Mouse (Mus musculus) liver, embryonic 14.5 days (tissue): ENCODE data around the gene Nr1h2. TPM values are rescaled to one million over a fixed set of nuclear protein-coding genes. Genes with fewer than 3 reads are reported as not detected.

Source experiments
- ATAC-seq: fragments of 200-750 bp; cut with Nextera tagmentation; 2 replicates; pipeline ENCODE4 v1.8.0; 2017; ENCODE audit warnings: moderate number of reproducible peaks, mild to moderate bottlenecking, moderate library complexity; ENCODE audit not compliant: insufficient read depth
- DNase-seq, 3 experiments: peaks; one replicate each; pipeline ENCODE4 v3.0.0-alpha.2; 2012 to 2013; ENCODE audit warnings: low read depth in 3 of 3, low spot score in 3 of 3
- H3K27ac ChIP-seq: fragments of 300-500 bp; sonication (generic); 2 replicates; pipeline ENCODE4 v1.5.1; 2014; ENCODE audit warnings: moderate library complexity, mild to moderate bottlenecking, control low read depth, inconsistent platforms
- H3K27me3 ChIP-seq: fragments of 300-500 bp; sonication (generic); 2 replicates; pipeline ENCODE4 v1.6.1; 2014; ENCODE audit warnings: mild to moderate bottlenecking, low read length, moderate library complexity; ENCODE audit not compliant: control insufficient read depth, insufficient read depth
- H3K36me3 ChIP-seq: fragments of 300-500 bp; sonication (generic); replicated peaks from 2 replicates; pipeline ENCODE4 v1.6.1; 2014; ENCODE audit warnings: low read depth; ENCODE audit not compliant: control insufficient read depth, insufficient read depth
- H3K4me1 ChIP-seq, 2 experiments: fragments of 200-500 bp in 1 of 2; fragments of 300-500 bp in 1 of 2; sonication (generic) in 1 of 2; replicated peaks; 2 replicates each; pipeline ENCODE4 v1.6.1; 2012 to 2014; ENCODE audit warnings: antibody characterized with exemption in 1 of 2, inconsistent platforms in 1 of 2, low read length in 1 of 2; ENCODE audit not compliant: control insufficient read depth in 2 of 2, insufficient read depth in 2 of 2
- H3K4me2 ChIP-seq: fragments of 300-500 bp; sonication (generic); 2 replicates; pipeline ENCODE4 v1.6.1; 2014; ENCODE audit warnings: low read depth, mild to moderate bottlenecking, control low read depth, moderate library complexity
- H3K4me3 ChIP-seq, 2 experiments: fragments of 200-500 bp in 1 of 2; fragments of 300-500 bp in 1 of 2; sonication (generic) in 1 of 2; 2 replicates each; pipeline ENCODE4 v1.5.1; 2012 to 2014; ENCODE audit warnings: low read depth in 2 of 2, low read length in 2 of 2, mild to moderate bottlenecking in 2 of 2, control low read depth in 1 of 2, inconsistent platforms in 1 of 2, moderate library complexity in 1 of 2; ENCODE audit not compliant: insufficient read depth in 1 of 2
- H3K9ac ChIP-seq: fragments of 300-500 bp; sonication (generic); replicated peaks from 2 replicates; pipeline ENCODE4 v1.6.1; 2014; ENCODE audit warnings: mild to moderate bottlenecking, control low read depth, moderate library complexity
- H3K9me3 ChIP-seq: fragments of 300-500 bp; sonication (generic); 2 replicates; pipeline ENCODE4 v1.6.1; 2016; ENCODE audit warnings: low read length, mixed read lengths; ENCODE audit not compliant: control insufficient read depth
- CTCF ChIP-seq: IDR thresholded peaks from 2 replicates; pipeline ENCODE4 v1.5.1; 2016; ENCODE audit warnings: antibody characterized with exemption, low read depth, control low read depth
- EP300 ChIP-seq: IDR thresholded peaks from 2 replicates; pipeline ENCODE4 v1.6.1; 2016; ENCODE audit warnings: antibody characterized with exemption, low read depth
- WGBS: fragments of 180-500 bp; shearing (Covaris S2); extraction: QIAGEN DNeasy Blood & Tissue Kit; methylation state at CpG from one replicate; pipeline ENCODE4 v1.1.7; 2014; ENCODE audit not compliant: insufficient replicate concordance; 5-methylcytosine and 5-hydroxymethylcytosine counted together
- polyA plus RNA-seq, 2 experiments: library from polyadenylated mRNA; depleted of rRNA in 1 of 2; stranded (reverse) in 1 of 2; unstranded in 1 of 2; fragments of >200 nt; fragmentation: Nextera tagmentation in 1 of 2; extraction: Ambion mirVana in 1 of 2; gene quantifications; 2 replicates each; pipeline versions ENCODE4 v1.2.1 to v1.2.3; 2012 to 2014

The Nr1h2 gene
- polyA plus RNA-seq, 2 experiments: 30.8 to 38.1 TPM

GRCm38 (mm10) chr7:44532918-44533745 lies 20.6 kb downstream of the Nr1h2 start:
- H3K27me3 ChIP-seq: no peaks in the 10 kb centered on the region; the same call in 1 of the 2 replicates
- H3K4me2 ChIP-seq: no peak overlapping the region
- ATAC-seq (no peak), DNase-seq (no peak)
- WGBS: 79% methylated on average over 29 of the region's 29 CpGs
- peaks cover 42% of the 10 kb centered on the region for H3K36me3 ChIP-seq
- no peak for TF ChIP-seq CTCF
- no peak for TF ChIP-seq EP300
- H3K4me3 ChIP-seq: no peak overlapping the region
- no peak overlapping the region for H3K27ac ChIP-seq
- no peaks in the 10 kb centered on the region for H3K9me3 ChIP-seq
- H3K9ac ChIP-seq: no peak overlapping the region
- H3K4me1 ChIP-seq: peaks cover 0 to 3% of the 10 kb centered on the region in 2 experiments; a peak in 1 of 4 replicates

GRCm38 (mm10) chr7:44531946-44532732 lies 21.6 kb downstream of the Nr1h2 start, which contains the start of gene Spib:
Gene Spib (minus strand): TSS chr7:44532071.
- Histone ChIP-seq H3K27ac (no peak within 1 kb of the TSS), H3K27me3 (no peaks in the 10 kb centered on the region; the same call in 1 of the 2 replicates), H3K4me2 (no peak within 1 kb of the TSS), H3K4me1 (peaks cover 2 to 6% of the 10 kb centered on the region in 2 experiments; a peak in 2 of 4 replicates), H3K36me3 (peaks cover 33% of the 10 kb centered on the region), H3K4me3 (no peak within 1 kb of the TSS), H3K9ac (no peak within 1 kb of the TSS), H3K9me3 (no peaks in the 10 kb centered on the region)
- TF ChIP-seq CTCF (no peak), EP300 (no peak)
- 72% methylated on average over 4 of the region's 4 CpGs for WGBS
- ATAC-seq: no peak
- DNase-seq: no peak

- ATAC-seq: no peak
- Histone ChIP-seq H3K36me3 (peaks cover 23% of the 10 kb centered on the region), H3K9ac (no peak overlapping the region), H3K4me1 (peaks cover 2 to 6% of the 10 kb centered on the region in 2 experiments; a peak in 2 of 4 replicates), H3K4me2 (no peak overlapping the region), H3K27me3 (no peaks in the 10 kb centered on the region; the same call in 1 of the 2 replicates), H3K4me3 (no peak overlapping the region), H3K9me3 (no peaks in the 10 kb centered on the region), H3K27ac (no peak overlapping the region)
- 24% methylated on average over 5 of the region's 5 CpGs for WGBS
- no peak for DNase-seq
- TF ChIP-seq EP300 (no peak), CTCF (no peak)
Measured at GRCm38 (mm10) chr7:44531207-44531606, 22.5 kb downstream of the Nr1h2 start.

- no peak for DNase-seq
- Histone ChIP-seq H3K27ac (no peak overlapping the region), H3K4me2 (no peak overlapping the region)
Measured at GRCm38 (mm10) chr7:44530507-44530906, 23.2 kb downstream of the Nr1h2 start.

GRCm38 (mm10) chr7:44529518-44529917 lies 24.2 kb downstream of the Nr1h2 start:
- H3K9me3 ChIP-seq: no peaks in the 10 kb centered on the region
- 61% methylated on average over 5 of the region's 5 CpGs for WGBS
- peaks cover 9% of the 10 kb centered on the region for H3K27me3 ChIP-seq
- H3K9ac ChIP-seq: no peak overlapping the region
- H3K4me3 ChIP-seq: no peak overlapping the region
- H3K36me3 ChIP-seq: peaks cover 8% of the 10 kb centered on the region
- TF ChIP-seq CTCF (no peak), EP300 (no peak)
- H3K27ac ChIP-seq: no peak overlapping the region
- H3K4me1 ChIP-seq: peaks cover 2 to 6% of the 10 kb centered on the region in 2 experiments; a peak in 2 of 4 replicates
- ATAC-seq (no peak), DNase-seq (no peak)
- H3K4me2 ChIP-seq: no peak overlapping the region

More at GRCm38 (mm10) chr7:44530507-44530906, 23.2 kb downstream of the Nr1h2 start:
- H3K4me1 ChIP-seq: peaks cover 2 to 6% of the 10 kb centered on the region in 2 experiments; a peak in 2 of 4 replicates
- H3K36me3 ChIP-seq: peaks cover 16% of the 10 kb centered on the region
- H3K27me3 ChIP-seq: no peaks in the 10 kb centered on the region; the same call in 1 of the 2 replicates
- no peaks in the 10 kb centered on the region for H3K9me3 ChIP-seq
- ATAC-seq: no peak
- TF ChIP-seq EP300: no peak
- TF ChIP-seq CTCF: no peak
- WGBS: 62% methylated on average over 3 of the region's 3 CpGs
- no peak overlapping the region for H3K4me3 ChIP-seq
- no peak overlapping the region for H3K9ac ChIP-seq
